ENCODE assay signal across 31 mouse cellular contexts in genomic region chr2:181461536-181462100, GRCm38 (mm10). TPM values are rescaled to one million over a fixed set of nuclear protein-coding genes. Genes with fewer than 3 reads are reported as not detected.
DNase-seq lines count a peak whose midpoint lies in the region; ATAC-seq lines count a peak whose summit lies in the region.
"Had no signal": no experiment of that assay in that cellular context is flagged by ENCODE, and none has a peak within 500 bp of the region (broad histone marks: within the 10 kb centered on the region; RNA-seq: fewer than 3 reads in every experiment).

No protein-coding gene starts in this region.

- H3K9ac ChIP-seq in liver, embryonic 12.5 days: 0 out of 2 replicates have a peak overlapping the region, but pooled peaks have one; percentile 85
- H3K9ac ChIP-seq in liver, embryonic 11.5 days (ENCODE audit: low read depth, low read length): no peak overlapping the region
- no peak overlapping the region for H3K9ac ChIP-seq in liver, embryonic 15.5 days
- H3K9ac ChIP-seq: embryonic facial prominence, embryonic 13.5 days; forebrain, embryonic 15.5 days; heart, embryonic 15.5 days; limb, embryonic 15.5 days; lung, embryonic 15.5 days; midbrain, embryonic 13.5 days had no signal

- H3K27me3 ChIP-seq in liver, embryonic 12.5 days (replicated peaks): peaks cover 19% of the 10 kb centered on the region; the same call in 1 of the 2 replicates
- no peaks in the 10 kb centered on the region for H3K27me3 ChIP-seq in liver, embryonic 11.5 days (replicated peaks; ENCODE audit: control insufficient read depth, insufficient read depth, low read length)
- H3K27me3 ChIP-seq in liver, embryonic 15.5 days: peaks cover 39% of the 10 kb centered on the region
- H3K27me3 ChIP-seq: heart, embryonic 15.5 days had no signal

- no peaks in the 10 kb centered on the region for H3K36me3 ChIP-seq in liver, embryonic 12.5 days
- no peaks in the 10 kb centered on the region for H3K36me3 ChIP-seq in liver, embryonic 11.5 days (ENCODE audit: control insufficient read depth, insufficient read depth, low read length)
- no peaks in the 10 kb centered on the region for H3K36me3 ChIP-seq in liver, embryonic 15.5 days (replicated peaks)
- H3K36me3 ChIP-seq: embryonic facial prominence, embryonic 13.5 days; forebrain, embryonic 10.5 days; forebrain, embryonic 15.5 days; heart, embryonic 10.5 days; heart, embryonic 15.5 days; limb, embryonic 10.5 days; limb, embryonic 15.5 days; lung, embryonic 15.5 days; midbrain, embryonic 13.5 days had no signal

- ATAC-seq in cerebellum, adult (ENCODE audit: insufficient number of reproducible peaks, low FRiP score, low TSS enrichment): no peak
- no peak for ATAC-seq in liver, embryonic 12.5 days
- ATAC-seq in liver, embryonic 11.5 days (replicated peaks; ENCODE audit: low FRiP score): no peak
- ATAC-seq in liver, embryonic 15.5 days (ENCODE audit: insufficient read depth): no peak
- ATAC-seq: forebrain, embryonic 15.5 days; hindbrain, postnatal 0 days; intestine, postnatal 0 days; midbrain, embryonic 13.5 days had no signal

- DNase-seq in cerebellum, postnatal 10 days: peak; percentile 42 to 45
- DNase-seq in liver, embryonic 11.5 days (ENCODE audit: low spot score): no peak
- DNase-seq in induced T-regulatory cell, adult 2 months (ENCODE audit: low read depth): peak; percentile 31
- DNase-seq in ovary, postnatal 14 days (ENCODE audit: low spot score): no peak
- DNase-seq: adrenal gland, postnatal 25 days; gastrocnemius, postnatal 25 days; heart, adult 11 months; kidney, postnatal 10 days; layer of hippocampus, adult 9-11 months; retina, postnatal 1 day; right cerebral cortex, postnatal 14 days; thymus, adult 18-20 months; thymus, postnatal 25 days had no signal

- 58% methylated on average over 1 of the region's 1 CpGs for WGBS in liver, embryonic 12.5 days (ENCODE audit: insufficient replicate concordance)
- 76% methylated on average over 1 of the region's 1 CpGs for WGBS in liver, embryonic 11.5 days
- 40% methylated on average over 1 of the region's 1 CpGs for WGBS in liver, embryonic 15.5 days (ENCODE audit: insufficient replicate concordance)

- no peak overlapping the region for H3K4me3 ChIP-seq in liver, embryonic 12.5 days
- H3K4me3 ChIP-seq in liver, embryonic 11.5 days (ENCODE audit: low read depth, low read length): no peak overlapping the region
- H3K4me3 ChIP-seq in liver, embryonic 15.5 days (replicated peaks): no peak overlapping the region
- H3K4me3 ChIP-seq: embryonic facial prominence, embryonic 13.5 days; forebrain, embryonic 15.5 days; limb, embryonic 15.5 days; lung, embryonic 15.5 days; midbrain, embryonic 13.5 days had no signal

- H3K9me3 ChIP-seq in liver, embryonic 12.5 days (replicated peaks): no peaks in the 10 kb centered on the region
- H3K9me3 ChIP-seq in liver, embryonic 11.5 days (ENCODE audit: control insufficient read depth, low read length): no peaks in the 10 kb centered on the region
- H3K9me3 ChIP-seq in liver, embryonic 15.5 days (replicated peaks): no peaks in the 10 kb centered on the region
- H3K9me3 ChIP-seq: embryonic facial prominence, embryonic 13.5 days; forebrain, embryonic 10.5 days; forebrain, embryonic 15.5 days; heart, embryonic 10.5 days; heart, embryonic 15.5 days; limb, embryonic 10.5 days; limb, embryonic 15.5 days; lung, embryonic 15.5 days; midbrain, embryonic 13.5 days had no signal

- peak overlapping the region; percentile 97; the same call in 1 of the 2 replicates for H3K27ac ChIP-seq in liver, embryonic 12.5 days
- H3K27ac ChIP-seq in liver, embryonic 11.5 days (ENCODE audit: low read depth, low read length): no peak overlapping the region
- 0 out of 2 replicates have a peak overlapping the region, but pooled peaks have one; percentile 19 for H3K27ac ChIP-seq in liver, embryonic 15.5 days (replicated peaks)
- H3K27ac ChIP-seq: embryonic facial prominence, embryonic 13.5 days; forebrain, embryonic 10.5 days; forebrain, embryonic 15.5 days; heart, embryonic 15.5 days; hindbrain, postnatal 0 days; limb, embryonic 10.5 days; limb, embryonic 15.5 days; lung, embryonic 15.5 days; midbrain, embryonic 13.5 days had no signal

- peaks cover 60% of the 10 kb centered on the region for H3K4me1 ChIP-seq in liver, embryonic 12.5 days
- H3K4me1 ChIP-seq in liver, embryonic 11.5 days (replicated peaks; ENCODE audit: control insufficient read depth, insufficient read depth, low read length): peaks cover 33% of the 10 kb centered on the region
- peaks cover 66% of the 10 kb centered on the region for H3K4me1 ChIP-seq in liver, embryonic 15.5 days (replicated peaks)

- H3K4me2 ChIP-seq in liver, embryonic 12.5 days: no peak overlapping the region
- H3K4me2 ChIP-seq in liver, embryonic 11.5 days: no peak overlapping the region; the same call in 1 of the 2 replicates
- H3K4me2 ChIP-seq in liver, embryonic 15.5 days: no peak overlapping the region
- H3K4me2 ChIP-seq: embryonic facial prominence, embryonic 13.5 days; forebrain, embryonic 15.5 days; limb, embryonic 15.5 days; lung, embryonic 15.5 days; midbrain, embryonic 13.5 days had no signal

RNA-seq across cellular contexts. Expression of gene Zbtb46, which starts 2.4 kb away (rescaled TPM):
- 15.5 and 16.9 TPM in 2 replicates for polyA plus RNA-seq in liver, embryonic 12.5 days (2016; fragmentation: Nextera tagmentation; extraction: Ambion mirVana)
- 25.2 and 26.9 TPM in 2 replicates for polyA plus RNA-seq in liver, embryonic 11.5 days (2014; fragmentation: Nextera tagmentation; extraction: Ambion mirVana)
- 7.9 and 8.7 TPM in 2 replicates for polyA plus RNA-seq in liver, embryonic 15.5 days (2015; fragmentation: Nextera tagmentation; extraction: Ambion mirVana)

RNA-seq across cellular contexts. Expression of gene Abhd16b, which starts 31.4 kb away (rescaled TPM):
- polyA plus RNA-seq in liver, embryonic 12.5 days (2016; fragmentation: Nextera tagmentation; extraction: Ambion mirVana): 0.12 TPM in 1 of 2 replicates, not detected in the other
- 0.13 TPM in 1 of 2 replicates, not detected in the other for polyA plus RNA-seq in liver, embryonic 11.5 days (2014; fragmentation: Nextera tagmentation; extraction: Ambion mirVana)
- not detected in 2 replicates for polyA plus RNA-seq in liver, embryonic 15.5 days (2015; fragmentation: Nextera tagmentation; extraction: Ambion mirVana)
- polyA plus RNA-seq: brain, embryonic 14.5 days; forebrain, embryonic 10.5 days; forebrain, embryonic 15.5 days; frontal cortex, adult 2 months; midbrain, embryonic 13.5 days; neural tube, embryonic 14.5 days; small intestine, adult 2 months had no signal

RNA-seq across cellular contexts. Expression of gene Tpd52l2, which starts 35.3 kb away (rescaled TPM):
- polyA plus RNA-seq in liver, embryonic 12.5 days (2016; fragmentation: Nextera tagmentation; extraction: Ambion mirVana): 93.4 and 95.8 TPM in 2 replicates
- polyA plus RNA-seq in liver, embryonic 11.5 days (2014; fragmentation: Nextera tagmentation; extraction: Ambion mirVana): 149 and 156 TPM in 2 replicates
- polyA plus RNA-seq in liver, embryonic 15.5 days (2015; fragmentation: Nextera tagmentation; extraction: Ambion mirVana): 67.3 and 68.4 TPM in 2 replicates

RNA-seq across cellular contexts. Expression of gene Dnajc5, which starts 58.7 kb away (rescaled TPM):
- 43.6 and 45.0 TPM in 2 replicates for polyA plus RNA-seq in liver, embryonic 12.5 days (2016; fragmentation: Nextera tagmentation; extraction: Ambion mirVana)
- polyA plus RNA-seq in liver, embryonic 11.5 days (2014; fragmentation: Nextera tagmentation; extraction: Ambion mirVana): 61.1 and 65.6 TPM in 2 replicates
- polyA plus RNA-seq in liver, embryonic 15.5 days (2015; fragmentation: Nextera tagmentation; extraction: Ambion mirVana): 27.7 and 29.8 TPM in 2 replicates

Comparison
In these comparisons a context has a peak if more than half of its experiments do, and no peak if none do; other contexts are left out.
1. DNase-seq: peak in cerebellum, postnatal 10 days (2 of 2) and induced T-regulatory cell, adult 2 months (single experiment); none in liver, embryonic 11.5 days (single experiment) and ovary, postnatal 14 days (single experiment).